Mouse (Mus musculus): ENCODE data around the gene Atp1a1. TPM values are rescaled to one million over a fixed set of nuclear protein-coding genes. Genes with fewer than 3 reads are reported as not detected.

Atp1a1 gene
- polyA plus RNA-seq, 1 experiment from 2014 or later: 59.8 TPM

- no peaks in the 10 kb centered on the region for H3K4me1 ChIP-seq
- H3K4me2 ChIP-seq (replicated peaks): no peak overlapping the region
- no peaks in the 10 kb centered on the region for H3K27me3 ChIP-seq
- H3K36me3 ChIP-seq: peaks cover 93% of the 10 kb centered on the region
- ATAC-seq (ENCODE audit: insufficient number of reproducible peaks, insufficient read depth, low FRiP score, low TSS enrichment): no peak
- 83% methylated on average over 7 of the region's 7 CpGs for WGBS
- H3K27ac ChIP-seq: no peak overlapping the region
- no peak overlapping the region for H3K4me3 ChIP-seq
- no peaks in the 10 kb centered on the region for H3K9me3 ChIP-seq
- H3K9ac ChIP-seq: no peak overlapping the region
These were observed 16.2 kb downstream of the Atp1a1 start for GRCm38 (mm10) chr3:101588299-101588698.

DNA sequence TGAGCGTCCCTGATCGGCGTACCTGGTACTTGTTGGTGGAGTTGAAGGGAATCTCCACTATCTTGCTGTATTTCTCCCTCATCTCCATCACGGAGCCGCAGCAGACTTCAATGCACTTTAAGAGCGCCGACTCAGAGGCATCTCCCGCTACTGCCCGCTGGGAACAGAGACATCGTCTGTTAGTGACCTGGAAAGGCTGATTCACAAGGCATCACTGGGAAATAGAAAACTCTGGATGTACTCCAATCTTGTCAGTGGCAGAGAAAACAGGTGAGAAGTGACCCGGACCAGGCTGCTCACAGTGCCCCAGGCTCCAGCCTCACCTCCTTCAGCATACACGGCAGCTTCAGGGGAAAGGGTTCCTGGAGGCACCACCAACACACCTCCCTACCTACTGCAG, 17.7 kb downstream of the Atp1a1 start:
- no peak overlapping the region for H3K9ac ChIP-seq
- no peak for ATAC-seq (ENCODE audit: insufficient number of reproducible peaks, insufficient read depth, low FRiP score, low TSS enrichment)
- WGBS: 94% methylated on average over 12 of the region's 12 CpGs
- H3K4me2 ChIP-seq (replicated peaks): no peak overlapping the region
- H3K27ac ChIP-seq: no peak overlapping the region
- peaks cover 94% of the 10 kb centered on the region for H3K36me3 ChIP-seq
- no peak overlapping the region for H3K4me3 ChIP-seq
- no peaks in the 10 kb centered on the region for H3K9me3 ChIP-seq
- no peaks in the 10 kb centered on the region for H3K4me1 ChIP-seq
- no peaks in the 10 kb centered on the region for H3K27me3 ChIP-seq

GRCm38 (mm10) chr3:101578072-101578471, 26.4 kb downstream of the Atp1a1 start:
- Histone ChIP-seq H3K4me1 (no peaks in the 10 kb centered on the region), H3K9me3 (no peaks in the 10 kb centered on the region), H3K4me3 (no peak overlapping the region), H3K4me2 (replicated peaks) (no peak overlapping the region), H3K9ac (no peak overlapping the region), H3K36me3 (peaks cover 81% of the 10 kb centered on the region), H3K27me3 (no peaks in the 10 kb centered on the region), H3K27ac (no peak overlapping the region)
- WGBS: 88% methylated on average over 3 of the region's 3 CpGs
- no peak for ATAC-seq (ENCODE audit: insufficient number of reproducible peaks, insufficient read depth, low FRiP score, low TSS enrichment)

DNA sequence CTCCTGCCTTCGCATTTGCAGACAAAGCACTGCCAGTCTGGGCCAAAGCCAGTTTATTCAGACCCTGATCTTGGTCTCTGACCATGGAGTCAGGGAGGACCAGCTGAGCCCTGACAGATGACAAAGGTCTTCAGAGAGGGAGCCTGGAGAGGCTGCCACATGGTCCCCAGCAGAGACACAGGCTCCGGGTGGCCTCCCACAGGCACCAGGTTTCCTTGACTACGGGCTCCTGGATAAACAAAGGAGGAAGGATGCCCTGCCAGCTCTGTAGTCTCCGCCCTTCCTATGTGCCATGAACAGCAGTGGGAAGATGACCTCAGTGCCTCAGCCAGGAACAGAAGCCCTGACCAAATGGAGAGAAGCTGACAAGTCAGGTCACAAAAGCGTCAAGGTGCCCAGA, 27.1 kb downstream of the Atp1a1 start:
- no peak overlapping the region for H3K27ac ChIP-seq
- no peaks in the 10 kb centered on the region for H3K9me3 ChIP-seq
- WGBS: 78% methylated on average over 5 of the region's 5 CpGs
- H3K27me3 ChIP-seq: no peaks in the 10 kb centered on the region
- H3K36me3 ChIP-seq: peaks cover 74% of the 10 kb centered on the region
- peaks cover 7% of the 10 kb centered on the region for H3K4me1 ChIP-seq
- no peak for ATAC-seq (ENCODE audit: insufficient number of reproducible peaks, insufficient read depth, low FRiP score, low TSS enrichment)
- no peak overlapping the region for H3K4me2 ChIP-seq (replicated peaks)
- no peak overlapping the region for H3K9ac ChIP-seq
- H3K4me3 ChIP-seq: no peak overlapping the region

DNA sequence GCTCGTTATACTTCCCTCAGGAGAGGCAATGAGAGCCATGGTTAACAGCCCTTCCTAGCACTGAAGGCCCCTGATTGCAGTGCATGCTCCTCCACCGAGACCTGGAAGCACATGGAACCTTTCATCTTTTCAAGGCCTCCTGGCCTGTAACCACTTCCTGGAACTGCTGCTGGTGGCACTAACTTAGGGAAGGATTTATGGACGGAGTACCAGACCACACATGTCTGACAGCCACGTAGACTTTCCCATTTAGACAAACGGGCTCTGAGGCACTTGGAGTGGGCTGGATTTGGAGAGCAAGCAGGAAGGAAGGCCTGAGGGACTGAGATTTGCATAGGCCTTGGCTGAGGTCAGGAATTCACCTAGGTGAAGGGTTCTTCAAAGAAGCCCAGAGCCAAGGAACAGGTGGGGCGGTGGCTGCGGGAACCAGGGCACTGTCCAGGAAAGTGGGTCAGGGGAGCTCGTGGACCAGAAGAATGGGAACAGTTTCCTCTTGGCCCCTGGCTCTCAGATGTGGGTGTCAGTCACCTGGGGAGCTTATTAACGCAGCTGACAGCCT, 28.9 kb downstream of the Atp1a1 start:
- H3K4me3 ChIP-seq: no peak overlapping the region
- ATAC-seq (ENCODE audit: insufficient number of reproducible peaks, insufficient read depth, low FRiP score, low TSS enrichment): no peak
- no peak overlapping the region for H3K9ac ChIP-seq
- H3K36me3 ChIP-seq: peaks cover 57% of the 10 kb centered on the region
- peaks cover 18% of the 10 kb centered on the region for H3K4me1 ChIP-seq
- H3K27me3 ChIP-seq: no peaks in the 10 kb centered on the region
- no peak overlapping the region for H3K4me2 ChIP-seq (replicated peaks)
- H3K9me3 ChIP-seq: no peaks in the 10 kb centered on the region
- WGBS: 79% methylated on average over 9 of the region's 9 CpGs
- no peak overlapping the region for H3K27ac ChIP-seq

DNA sequence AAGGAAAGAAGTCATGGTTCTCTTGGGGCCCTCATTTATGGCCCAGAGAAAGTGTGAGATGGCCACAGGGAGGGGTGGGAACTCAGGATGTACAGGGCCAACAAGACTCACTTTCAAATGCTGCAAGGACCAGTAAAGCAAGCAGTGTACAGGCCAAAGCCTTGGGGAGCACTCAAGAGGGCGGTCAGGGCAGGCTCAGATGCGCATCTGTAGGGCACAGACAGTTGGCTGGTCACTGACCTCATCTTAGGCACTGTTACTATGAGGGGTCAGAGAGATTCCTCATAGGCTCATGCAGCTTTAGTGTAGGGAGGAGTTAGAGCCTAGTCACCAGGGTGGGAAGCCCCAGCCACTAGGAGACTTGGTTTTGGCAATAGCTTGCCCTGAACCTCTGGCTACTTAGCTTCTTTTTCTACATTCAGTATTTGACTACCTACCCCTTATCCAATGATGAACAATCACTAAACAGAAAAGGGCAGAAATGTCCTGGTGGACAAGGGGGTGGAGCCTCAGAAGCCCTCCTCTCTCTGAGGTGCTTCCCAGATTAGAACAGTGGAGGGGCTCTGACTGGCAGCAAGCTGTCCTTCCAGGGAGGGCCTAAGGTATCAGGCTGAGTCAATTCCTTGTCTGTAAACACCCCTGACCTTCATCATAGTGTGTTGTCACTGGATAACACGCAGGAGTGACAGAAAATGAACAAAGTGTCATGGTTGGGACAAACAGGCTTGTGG, 29.9 kb downstream of the Atp1a1 start:
- no peak overlapping the region for H3K4me3 ChIP-seq
- H3K27ac ChIP-seq: no peak overlapping the region
- H3K36me3 ChIP-seq: peaks cover 47% of the 10 kb centered on the region
- no peak for ATAC-seq (ENCODE audit: insufficient number of reproducible peaks, insufficient read depth, low FRiP score, low TSS enrichment)
- H3K4me2 ChIP-seq (replicated peaks): no peak overlapping the region
- no peaks in the 10 kb centered on the region for H3K9me3 ChIP-seq
- 79% methylated on average over 3 of the region's 3 CpGs for WGBS
- H3K27me3 ChIP-seq: no peaks in the 10 kb centered on the region
- H3K9ac ChIP-seq: no peak overlapping the region
- peaks cover 18% of the 10 kb centered on the region for H3K4me1 ChIP-seq

DNA sequence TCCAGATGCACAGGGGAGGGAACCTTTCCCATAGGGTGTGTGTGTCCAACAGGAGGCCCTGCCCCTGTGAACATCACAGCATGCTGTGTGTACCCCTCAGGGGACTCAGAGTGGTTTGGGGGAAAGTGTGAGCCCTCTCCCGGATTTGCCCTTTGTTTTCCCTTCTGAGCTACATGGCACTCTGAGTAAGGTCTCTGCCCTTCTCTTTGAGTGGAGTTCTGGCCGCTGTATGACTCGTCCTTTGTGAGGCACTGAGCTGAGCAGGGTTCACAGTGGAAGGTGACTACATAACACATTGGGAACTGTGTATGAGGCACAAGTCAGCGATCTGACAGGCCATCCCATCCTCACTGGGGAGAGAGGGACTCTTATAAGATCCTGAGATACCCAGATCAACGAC, 31.5 kb downstream of the Atp1a1 start:
- no peak overlapping the region for H3K27ac ChIP-seq
- 64% methylated on average over 5 of the region's 5 CpGs for WGBS
- peaks cover 18% of the 10 kb centered on the region for H3K4me1 ChIP-seq
- H3K9me3 ChIP-seq: no peaks in the 10 kb centered on the region
- peaks cover 31% of the 10 kb centered on the region for H3K36me3 ChIP-seq
- H3K4me2 ChIP-seq (replicated peaks): no peak overlapping the region
- H3K27me3 ChIP-seq: no peaks in the 10 kb centered on the region
- no peak overlapping the region for H3K9ac ChIP-seq
- no peak overlapping the region for H3K4me3 ChIP-seq
- peak; percentile 13; the same call in 1 of the 2 replicates for ATAC-seq (ENCODE audit: insufficient number of reproducible peaks, insufficient read depth, low FRiP score, low TSS enrichment)

DNA sequence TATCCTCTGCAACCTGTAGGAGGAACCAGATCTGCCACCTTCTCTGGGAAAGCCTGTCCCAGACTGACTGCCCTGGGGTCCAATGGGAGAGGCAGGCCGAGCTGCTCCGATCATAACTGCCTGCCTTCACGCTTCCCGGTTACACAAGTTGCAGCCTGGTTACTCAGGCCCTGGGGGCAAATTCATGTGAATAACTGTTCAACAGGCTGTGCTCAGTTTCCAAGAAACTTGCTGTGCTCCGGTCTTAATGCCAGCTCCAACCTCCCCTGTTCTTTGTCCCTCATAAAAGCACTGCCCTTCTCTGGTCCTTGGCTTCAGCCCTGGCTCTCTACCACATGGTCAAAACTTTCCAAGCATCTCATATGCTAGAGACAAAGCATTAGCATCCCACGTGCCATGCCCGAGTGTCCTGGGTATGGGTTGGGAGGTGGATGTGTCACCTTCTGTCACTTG, 32.3 kb downstream of the Atp1a1 start:
- Histone ChIP-seq H3K27me3 (no peaks in the 10 kb centered on the region), H3K4me3 (no peak overlapping the region), H3K4me2 (replicated peaks) (no peak overlapping the region), H3K4me1 (peaks cover 18% of the 10 kb centered on the region), H3K36me3 (peaks cover 23% of the 10 kb centered on the region), H3K9me3 (no peaks in the 10 kb centered on the region), H3K27ac (peak overlapping the region; percentile 72), H3K9ac (no peak overlapping the region)
- 29% methylated on average over 7 of the region's 7 CpGs for WGBS
- no peak for ATAC-seq (ENCODE audit: insufficient number of reproducible peaks, insufficient read depth, low FRiP score, low TSS enrichment)

DNA sequence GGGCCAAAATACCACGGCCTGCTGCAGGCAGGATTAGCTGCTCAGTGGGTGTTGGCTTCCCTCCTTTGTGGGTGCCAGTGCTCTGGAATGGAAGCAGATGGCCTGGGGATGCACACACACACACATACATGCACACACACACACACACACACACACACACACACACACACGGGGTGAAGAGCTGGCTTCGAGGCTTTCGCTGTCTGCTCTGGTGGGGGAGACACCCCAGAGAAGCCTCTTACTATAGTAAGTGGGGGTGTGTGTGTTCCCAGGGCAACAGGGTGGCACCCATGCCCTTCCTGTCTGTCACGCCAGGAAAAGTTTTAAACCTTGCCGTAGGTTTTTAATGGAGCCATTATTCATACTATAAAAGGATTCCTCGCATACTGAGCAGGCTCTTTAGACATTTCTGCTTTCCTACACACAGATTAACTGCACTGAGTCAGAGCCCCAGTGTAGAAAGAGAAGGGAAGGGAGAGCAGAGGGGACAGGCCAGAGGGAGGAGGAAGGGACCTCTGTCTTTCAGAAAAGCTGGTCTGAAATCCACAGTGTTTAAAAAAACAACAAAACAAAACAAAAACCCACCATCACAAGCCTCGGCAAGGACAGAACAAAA, 32.9 kb downstream of the Atp1a1 start:
- Histone ChIP-seq H3K9ac (no peak overlapping the region), H3K4me3 (no peak overlapping the region), H3K27me3 (no peaks in the 10 kb centered on the region), H3K4me2 (replicated peaks) (no peak overlapping the region), H3K36me3 (peaks cover 18% of the 10 kb centered on the region), H3K9me3 (no peaks in the 10 kb centered on the region), H3K4me1 (peaks cover 18% of the 10 kb centered on the region), H3K27ac (peak overlapping the region; percentile 72; the same call in 1 of the 2 replicates)
- 60% methylated on average over 8 of the region's 8 CpGs for WGBS
- ATAC-seq (ENCODE audit: insufficient number of reproducible peaks, insufficient read depth, low FRiP score, low TSS enrichment): no peak

DNA sequence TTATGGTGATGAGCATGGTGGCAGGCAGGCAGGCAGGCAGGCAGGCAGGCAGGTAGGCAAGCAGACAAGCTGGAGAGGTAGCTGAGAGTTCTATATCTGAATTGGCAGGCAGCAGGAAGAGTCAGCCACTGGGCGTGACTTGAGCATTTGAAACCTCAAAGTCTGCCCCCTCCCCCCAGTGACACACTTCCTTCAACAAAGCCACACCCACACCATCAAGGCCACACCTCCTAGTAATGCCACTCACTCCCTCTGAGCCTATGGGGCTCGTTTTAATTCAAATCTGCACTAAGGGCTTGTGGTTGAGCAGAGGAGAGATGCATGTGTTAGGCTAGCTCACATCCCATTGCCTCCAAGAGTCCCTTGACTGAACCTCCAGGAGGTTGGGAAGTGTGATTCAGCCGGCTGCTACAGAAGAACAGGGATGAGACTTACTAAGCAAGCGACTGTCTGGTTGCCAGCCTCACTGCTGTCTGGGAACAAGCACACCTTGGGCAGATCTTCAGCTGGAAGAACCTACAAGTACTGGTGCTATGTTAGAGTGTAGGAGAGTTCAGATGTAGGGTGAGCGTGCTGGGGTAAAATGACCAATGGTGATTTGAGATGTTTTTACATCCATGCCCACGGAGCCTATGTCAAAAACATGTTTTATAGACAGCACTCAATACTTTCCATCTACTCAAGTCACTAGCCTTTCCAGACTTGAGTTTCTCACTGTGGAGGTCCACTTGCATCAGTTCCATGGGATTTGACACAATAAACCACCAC, 33.6 kb downstream of the Atp1a1 start:
- H3K4me1 ChIP-seq: peaks cover 18% of the 10 kb centered on the region
- 82% methylated on average over 6 of the region's 6 CpGs for WGBS

DNA sequence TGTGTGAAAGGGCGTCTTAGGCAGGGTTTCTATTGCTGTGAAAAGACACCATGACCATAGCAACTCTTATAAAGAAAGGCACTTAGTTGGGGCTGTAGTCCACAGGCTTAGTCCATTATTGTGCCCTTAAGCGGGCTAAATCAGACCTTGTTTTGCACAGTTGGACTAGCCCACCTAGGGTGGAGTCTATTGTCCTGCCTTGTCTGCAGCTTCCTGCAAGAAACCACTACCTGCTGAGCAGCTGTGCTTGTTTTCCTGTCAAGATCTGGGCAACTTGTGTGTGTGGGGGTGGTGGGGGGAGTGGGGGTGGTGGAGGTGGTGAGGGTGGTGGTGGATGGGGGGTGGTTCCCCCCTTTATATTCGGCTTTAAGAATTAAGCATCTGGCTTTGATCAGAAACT, 34.2 kb downstream of the Atp1a1 start:
- H3K27me3 ChIP-seq: no peaks in the 10 kb centered on the region
- WGBS: 82% methylated on average over 3 of the region's 3 CpGs
- no peak overlapping the region for H3K4me3 ChIP-seq
- H3K4me1 ChIP-seq: peaks cover 18% of the 10 kb centered on the region
- H3K36me3 ChIP-seq: peaks cover 4% of the 10 kb centered on the region
- ATAC-seq (ENCODE audit: insufficient number of reproducible peaks, insufficient read depth, low FRiP score, low TSS enrichment): no peak
- no peak overlapping the region for H3K4me2 ChIP-seq (replicated peaks)
- H3K9me3 ChIP-seq: no peaks in the 10 kb centered on the region
- H3K9ac ChIP-seq: no peak overlapping the region
- H3K27ac ChIP-seq: no peak overlapping the region

More for the DNA sequence above, 33.6 kb downstream of the Atp1a1 start:
- no peak overlapping the region for H3K4me2 ChIP-seq (replicated peaks)
- no peak for ATAC-seq (ENCODE audit: insufficient number of reproducible peaks, insufficient read depth, low FRiP score, low TSS enrichment)
- H3K9me3 ChIP-seq: no peaks in the 10 kb centered on the region
- no peak overlapping the region for H3K27ac ChIP-seq
- H3K4me3 ChIP-seq: no peak overlapping the region
- H3K36me3 ChIP-seq: peaks cover 11% of the 10 kb centered on the region
- H3K27me3 ChIP-seq: no peaks in the 10 kb centered on the region
- H3K9ac ChIP-seq: no peak overlapping the region

Measured in embryonic facial prominence, embryonic 12.5 days (tissue).